Comparison of ENCODE assay signal across 18 mouse cellular contexts in the genomic region with DNA sequence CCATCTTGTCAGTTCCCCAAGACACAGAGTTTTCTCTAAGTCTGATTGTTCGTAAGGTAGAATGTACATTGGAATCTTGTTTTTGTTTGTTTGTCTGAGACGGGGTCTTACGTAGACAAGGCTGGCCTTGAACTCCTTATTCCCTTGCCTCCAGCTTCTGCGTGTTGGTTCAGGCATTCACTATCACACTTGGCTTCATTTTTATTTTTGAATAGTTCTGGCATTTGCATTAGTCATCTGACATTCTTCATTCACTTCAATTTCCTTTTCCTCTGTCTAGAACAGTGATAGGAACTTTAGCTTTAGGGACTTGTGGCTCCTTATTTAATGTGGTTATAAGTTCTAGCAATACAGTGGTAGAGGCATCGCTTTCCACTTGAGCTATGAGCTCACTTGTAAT. TPM values are rescaled to one million over a fixed set of nuclear protein-coding genes. Genes with fewer than 3 reads are reported as not detected.
DNase-seq lines count a peak whose midpoint lies in the region; ATAC-seq and TF ChIP-seq lines count a peak whose summit lies in the region.
"Had no signal": no experiment of that assay in that cellular context is flagged by ENCODE, and none has a peak within 500 bp of the region (broad histone marks: within the 10 kb centered on the region; RNA-seq: fewer than 3 reads in every experiment).

No protein-coding gene starts in this region.

- no peak for ATAC-seq in stomach, embryonic 14.5 days (ENCODE audit: insufficient number of reproducible peaks, insufficient read depth, low FRiP score, low read depth)
- ATAC-seq in stomach, postnatal 0 days (ENCODE audit: low FRiP score, low TSS enrichment): no peak
- ATAC-seq in limb, embryonic 14.5 days (ENCODE audit: low FRiP score, low read depth): no peak
- no peak for ATAC-seq in frontal cortex, adult (ENCODE audit: low TSS enrichment)
- ATAC-seq: forebrain, postnatal 0 days; hindbrain, embryonic 16.5 days had no signal

- no peak overlapping the region for H3K4me2 ChIP-seq in stomach, embryonic 14.5 days (replicated peaks; ENCODE audit: low read depth, low read length)
- H3K4me2 ChIP-seq in stomach, postnatal 0 days (replicated peaks; ENCODE audit: low read depth): no peak overlapping the region
- H3K4me2 ChIP-seq in limb, embryonic 14.5 days (replicated peaks; ENCODE audit: low read depth, low read length, severe bottlenecking): no peak overlapping the region
- H3K4me2 ChIP-seq: midbrain, embryonic 11.5 days had no signal

- no peak for TF ChIP-seq CTCF in kidney, adult 2 months (conservative IDR thresholded peaks at IDR 0.05; ENCODE audit: insufficient read depth, insufficient read length, low read depth, low read length)
- no peak for TF ChIP-seq CTCF in stomach, postnatal 0 days (IDR thresholded peaks at IDR 0.05; ENCODE audit: low read depth)

- peak overlapping the region; percentile 14; the same call in 1 of the 2 replicates for H3K27ac ChIP-seq in kidney, adult 2 months (ENCODE audit: insufficient read depth, low read depth, low read length)
- H3K27ac ChIP-seq in stomach, embryonic 14.5 days (ENCODE audit: low read length): peak overlapping the region; percentile 87; the same call in 1 of the 2 replicates
- H3K27ac ChIP-seq in stomach, postnatal 0 days (replicated peaks): no peak overlapping the region
- H3K27ac ChIP-seq in limb, embryonic 14.5 days (replicated peaks; ENCODE audit: low read depth, low read length): peak overlapping the region; percentile 90

- 84% methylated on average over 5 of the region's 5 CpGs for WGBS in kidney, adult 2 months
- 91% methylated on average over 5 of the region's 5 CpGs for WGBS in stomach, embryonic 14.5 days
- 86% methylated on average over 5 of the region's 5 CpGs for WGBS in stomach, postnatal 0 days
- 89% methylated on average over 5 of the region's 5 CpGs for WGBS in limb, embryonic 14.5 days

- TF ChIP-seq EP300 in stomach, postnatal 0 days (optimal IDR thresholded peaks at IDR 0.05): no peak

- H3K4me3 ChIP-seq in kidney, adult 2 months (ENCODE audit: insufficient read depth, low read depth, low read length): no peak overlapping the region
- H3K4me3 ChIP-seq in stomach, embryonic 14.5 days (ENCODE audit: low read depth, low read length): no peak overlapping the region
- H3K4me3 ChIP-seq in stomach, postnatal 0 days (ENCODE audit: low read depth, low read length): no peak overlapping the region
- H3K4me3 ChIP-seq in limb, embryonic 14.5 days (replicated peaks; ENCODE audit: low read length): no peak overlapping the region

- no peak overlapping the region for H3K9ac ChIP-seq in stomach, embryonic 14.5 days (replicated peaks; ENCODE audit: low read depth, low read length)
- no peak overlapping the region for H3K9ac ChIP-seq in stomach, postnatal 0 days (ENCODE audit: low read length)
- H3K9ac ChIP-seq in limb, embryonic 14.5 days (ENCODE audit: low read depth, low read length, severe bottlenecking): no peak overlapping the region
- H3K9ac ChIP-seq: forebrain, postnatal 0 days had no signal

- TF ChIP-seq POLR2A in kidney, adult 2 months (IDR thresholded peaks at IDR 0.05; ENCODE audit: low read depth, low read length): no peak
- TF ChIP-seq POLR2A in limb, embryonic 14.5 days (IDR thresholded peaks at IDR 0.05; ENCODE audit: borderline replicate concordance, extremely low read depth, insufficient read depth, insufficient read length): no peak

- H3K27me3 ChIP-seq in kidney, adult 2 months (replicated peaks; ENCODE audit: control insufficient read depth, insufficient read depth, low read length): no peaks in the 10 kb centered on the region
- H3K27me3 ChIP-seq in stomach, embryonic 14.5 days (ENCODE audit: control insufficient read depth, insufficient read depth, low read length): no peaks in the 10 kb centered on the region
- H3K27me3 ChIP-seq in stomach, postnatal 0 days (ENCODE audit: control insufficient read depth, insufficient read depth, low read length): no peaks in the 10 kb centered on the region
- H3K27me3 ChIP-seq in limb, embryonic 14.5 days (ENCODE audit: control insufficient read depth, insufficient read depth, low read length): no peaks in the 10 kb centered on the region
- H3K27me3 ChIP-seq: CH12.LX had no signal

- no peaks in the 10 kb centered on the region for H3K36me3 ChIP-seq in kidney, adult 2 months (ENCODE audit: control insufficient read depth, insufficient read depth, low read length)
- no peaks in the 10 kb centered on the region for H3K36me3 ChIP-seq in stomach, embryonic 14.5 days (ENCODE audit: control insufficient read depth, insufficient read depth, low read length)
- H3K36me3 ChIP-seq in stomach, postnatal 0 days (ENCODE audit: control insufficient read depth, insufficient read depth, low read length): no peaks in the 10 kb centered on the region
- H3K36me3 ChIP-seq in limb, embryonic 14.5 days (ENCODE audit: control insufficient read depth, insufficient read depth, low read length): no peaks in the 10 kb centered on the region

- DNase-seq in kidney, adult 2 months: no peak
- no peak for DNase-seq in kidney, postnatal 36 days
- no peak for DNase-seq in stomach, postnatal 0 days (ENCODE audit: low spot score)
- no peak for DNase-seq in limb, embryonic 14.5 days (ENCODE audit: low spot score)
- no peak for DNase-seq in embryo, embryonic 10.5 days (ENCODE audit: low spot score)
- DNase-seq: adrenal gland, postnatal 14 days; cerebellum, postnatal 10 days; forebrain, postnatal 0 days; gastrocnemius, postnatal 14 days; heart, postnatal 10 days; kidney, adult 18-20 months; layer of hippocampus, adult 9-11 months; lung, postnatal 10 days had no signal

- 0 out of 2 replicates have a peak, but pooled peaks cover 3% of the 10 kb centered on the region for H3K9me3 ChIP-seq in stomach, embryonic 14.5 days (ENCODE audit: control insufficient read depth, low read depth, low read length)
- H3K9me3 ChIP-seq in stomach, postnatal 0 days (ENCODE audit: control insufficient read depth, low read length): no peaks in the 10 kb centered on the region
- H3K9me3 ChIP-seq in limb, embryonic 14.5 days (ENCODE audit: control insufficient read depth, low read length): no peaks in the 10 kb centered on the region

- peaks cover 35% of the 10 kb centered on the region for H3K4me1 ChIP-seq in kidney, adult 2 months (ENCODE audit: control insufficient read depth, insufficient read depth, low read length)
- peaks cover 50% of the 10 kb centered on the region for H3K4me1 ChIP-seq in stomach, embryonic 14.5 days (ENCODE audit: control insufficient read depth, insufficient read depth, low read length)
- peaks cover 4% of the 10 kb centered on the region for H3K4me1 ChIP-seq in stomach, postnatal 0 days (replicated peaks; ENCODE audit: control insufficient read depth, insufficient read depth)
- H3K4me1 ChIP-seq in limb, embryonic 14.5 days (ENCODE audit: control insufficient read depth, insufficient read depth, low read length): peaks cover 52% of the 10 kb centered on the region

RNA-seq across cellular contexts. Expression of a gene that starts 31.2 kb away (rescaled TPM):
- 22.8 and 25.0 TPM in 2 replicates for polyA plus RNA-seq in kidney, adult 2 months (2012; rRNA removed)
- polyA plus RNA-seq in stomach, embryonic 14.5 days (2014; fragmentation: Nextera tagmentation; extraction: Ambion mirVana): 50.9 and 52.6 TPM in 2 replicates
- polyA plus RNA-seq in stomach, postnatal 0 days (2015; fragmentation: Nextera tagmentation; extraction: Ambion mirVana): 32.7 and 34.6 TPM in 2 replicates
- polyA plus RNA-seq in limb, embryonic 14.5 days (2012; rRNA removed): 50.6 and 52.9 TPM in 2 replicates
- polyA plus RNA-seq in limb, embryonic 14.5 days (2014; fragmentation: Nextera tagmentation; extraction: Ambion mirVana): 60.5 and 67.7 TPM in 2 replicates
